Mouse (Mus musculus) cortical plate, adult 2 months (tissue): ENCODE data around the gene Pygo2.

Experiments used
- CTCF ChIP-seq: fragments of 200-500 bp; IDR thresholded peaks from 2 replicates; pipeline ENCODE4 v1.5.1; 2011; ENCODE audit warnings: mild to moderate bottlenecking, control low read depth, low read length; ENCODE audit not compliant: insufficient read depth; ENCODE audit errors: extremely low read depth
- POLR2A ChIP-seq: fragments of 200-500 bp; IDR thresholded peaks from 2 replicates; pipeline ENCODE4 v1.6.1; 2011; ENCODE audit warnings: mild to moderate bottlenecking, low read length, control low read depth; ENCODE audit not compliant: insufficient read depth; ENCODE audit errors: extremely low read depth

DNA sequence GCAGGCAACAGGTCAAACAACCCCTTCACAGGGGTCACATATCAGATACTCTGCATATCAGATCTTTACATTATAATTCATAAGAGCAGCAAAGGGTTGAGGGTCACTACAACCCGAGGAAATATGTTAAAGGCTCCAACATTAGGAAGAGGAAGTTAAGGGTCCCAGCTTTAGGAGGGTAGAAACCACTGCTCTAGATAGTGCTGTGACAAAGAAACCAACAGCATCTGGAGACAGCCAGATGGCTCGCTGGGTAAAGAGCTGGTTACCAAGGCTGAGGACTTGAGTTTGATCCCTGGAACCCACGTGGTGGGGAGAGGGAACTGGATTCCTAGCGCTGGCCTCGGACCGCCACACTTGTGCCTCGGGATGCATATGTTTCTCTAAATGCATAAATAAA is 42.3 kb downstream of the Pygo2 start:
- TF ChIP-seq POLR2A, result no peak
- TF ChIP-seq CTCF, result no peak
